Mouse (Mus musculus): Measurements from ENCODE around the gene Ppm1e. TPM values are rescaled to one million over a fixed set of nuclear protein-coding genes. Genes with fewer than 3 reads are reported as not detected.
A peak's percentile ranks its signal among the peaks of the same experiment; 100 is the strongest.
"Not testable (repeated sequence)": the region's sequence is repeated elsewhere in the genome, so short reads cannot be mapped to it uniquely, and the experiment has no call there.

Ppm1e gene
- polyA plus RNA-seq, 1 experiment from 2014 or later, result 28.6 TPM

DNA sequence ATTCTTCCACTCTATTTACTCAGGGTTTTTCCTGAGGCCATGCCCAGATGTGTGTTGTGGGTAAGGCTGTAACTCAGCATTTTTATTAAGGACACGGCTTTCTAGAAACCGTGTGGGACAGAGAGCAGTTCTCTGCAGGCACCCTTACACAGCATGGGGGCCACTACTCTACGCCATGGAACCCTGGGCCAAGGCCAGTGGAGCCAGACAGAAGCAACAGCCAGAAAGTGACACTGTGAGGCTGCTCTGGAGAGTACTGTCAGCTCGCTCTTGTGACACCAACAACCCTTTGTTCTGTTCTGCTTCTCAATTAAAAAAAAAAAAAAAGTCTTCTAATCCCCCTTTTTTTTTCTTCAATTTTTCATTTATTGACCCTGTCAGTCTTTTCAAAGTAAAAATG, 88.4 kb downstream of the Ppm1e start:
- Histone ChIP-seq H3K36me3 (no peaks in the 10 kb centered on the region), H3K9ac (no peak overlapping the region), H3K4me3 (no peak overlapping the region), H3K27ac (replicated peaks) (0 out of 2 replicates have a peak overlapping the region, but pooled peaks have one; percentile 38), H3K27me3 (no peaks in the 10 kb centered on the region), H3K4me2 (no peak overlapping the region), H3K4me1 (replicated peaks) (peaks cover 3% of the 10 kb centered on the region; the same call in 1 of the 2 replicates), H3K9me3 (no peaks in the 10 kb centered on the region)
- WGBS, result 23% methylated on average over 4 of the region's 4 CpGs
- ATAC-seq (ENCODE audit: low FRiP score, low read depth), result no peak

- 92% methylated on average over 2 of the region's 2 CpGs for WGBS
- Histone ChIP-seq H3K4me1 (replicated peaks) (peaks cover 14% of the 10 kb centered on the region), H3K27me3 (no peaks in the 10 kb centered on the region), H3K9ac (no peak overlapping the region), H3K36me3 (no peaks in the 10 kb centered on the region), H3K4me3 (no peak overlapping the region), H3K27ac (replicated peaks) (no peak overlapping the region), H3K4me2 (no peak overlapping the region), H3K9me3 (no peaks in the 10 kb centered on the region)
- no peak for ATAC-seq (ENCODE audit: low FRiP score, low read depth)
These were observed 90.0 kb downstream of the Ppm1e start for GRCm38 (mm10) chr11:87268803-87269202.

- H3K9me3 ChIP-seq, result no peaks in the 10 kb centered on the region
- H3K4me1 ChIP-seq (replicated peaks), result peaks cover 18% of the 10 kb centered on the region
- no peaks in the 10 kb centered on the region for H3K36me3 ChIP-seq
- H3K4me3 ChIP-seq, result no peak overlapping the region
- H3K4me2 ChIP-seq, result no peak overlapping the region
- no peak overlapping the region for H3K9ac ChIP-seq
- no peaks in the 10 kb centered on the region for H3K27me3 ChIP-seq
- WGBS, result 69% methylated on average over 4 of the region's 4 CpGs
- peak; percentile 48; the same call in 1 of the 2 replicates for ATAC-seq (ENCODE audit: low FRiP score, low read depth)
- H3K27ac ChIP-seq (replicated peaks), result no peak overlapping the region; the same call in 1 of the 2 replicates
These were observed 92.6 kb downstream of the Ppm1e start for GRCm38 (mm10) chr11:87266246-87266645.

GRCm38 (mm10) chr11:87263946-87264345, 94.9 kb downstream of the Ppm1e start:
- H3K9me3 ChIP-seq, result no peaks in the 10 kb centered on the region
- 19% methylated on average over 7 of the region's 7 CpGs for WGBS
- no peaks in the 10 kb centered on the region for H3K27me3 ChIP-seq
- ATAC-seq (ENCODE audit: low FRiP score, low read depth), result no peak
- H3K36me3 ChIP-seq, result no peaks in the 10 kb centered on the region
- H3K27ac ChIP-seq (replicated peaks), result no peak overlapping the region
- H3K4me2 ChIP-seq, result 0 out of 2 replicates have a peak overlapping the region, but pooled peaks have one; percentile 4
- H3K4me1 ChIP-seq (replicated peaks), result peaks cover 15% of the 10 kb centered on the region
- H3K4me3 ChIP-seq, result no peak overlapping the region
- H3K9ac ChIP-seq, result no peak overlapping the region

DNA sequence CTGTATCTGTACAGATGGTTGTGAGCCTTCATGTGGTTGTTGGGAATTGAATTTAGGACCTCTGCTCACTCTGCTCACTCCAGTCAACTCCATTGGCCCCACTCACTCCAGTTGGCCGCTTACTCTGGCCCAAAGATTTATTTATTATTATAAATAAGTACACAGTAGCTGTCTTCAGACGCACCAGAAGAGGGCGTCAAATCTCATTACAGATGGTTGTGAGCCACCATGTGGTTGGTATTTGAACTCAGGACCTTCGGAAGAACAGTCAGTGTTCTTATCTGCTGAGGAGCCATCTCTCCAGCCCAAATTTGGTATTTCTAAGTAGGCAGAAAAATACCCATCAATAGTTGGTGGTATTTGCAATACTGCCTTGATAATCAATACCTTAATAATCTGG, 97.1 kb downstream of the Ppm1e start:
- not testable (repeated sequence) for H3K36me3 ChIP-seq; H3K9me3 ChIP-seq; H3K4me2 ChIP-seq; H3K27me3 ChIP-seq; H3K27ac ChIP-seq (replicated peaks); H3K9ac ChIP-seq; H3K4me3 ChIP-seq; ATAC-seq (ENCODE audit: low FRiP score, low read depth)
- 82% methylated on average over 4 of the region's 4 CpGs for WGBS
- H3K4me1 ChIP-seq (replicated peaks), result peaks cover 15% of the 10 kb centered on the region

DNA sequence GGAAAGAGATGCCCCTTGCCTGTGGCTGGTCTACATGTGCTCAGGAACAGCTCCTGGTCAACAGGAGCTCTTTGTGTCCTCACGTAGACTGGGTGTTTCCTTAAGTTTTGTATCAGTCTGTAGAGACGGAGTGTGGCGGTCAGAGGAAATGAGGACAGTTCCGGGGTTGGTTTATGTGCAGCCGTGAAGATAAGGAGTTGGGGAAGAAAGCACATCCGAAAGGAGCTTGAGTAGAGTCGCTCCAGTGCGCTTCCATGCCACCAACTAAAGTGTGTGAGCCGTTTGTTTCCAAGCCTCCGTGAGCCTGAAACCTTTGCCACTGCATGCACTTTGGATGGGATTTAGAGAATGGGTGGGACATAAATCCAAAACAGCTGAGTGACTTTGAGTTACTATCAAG, 99.0 kb downstream of the Ppm1e start:
- Histone ChIP-seq H3K4me3 (no peak overlapping the region), H3K4me1 (replicated peaks) (peaks cover 14% of the 10 kb centered on the region), H3K4me2 (no peak overlapping the region), H3K27ac (replicated peaks) (no peak overlapping the region), H3K9me3 (no peaks in the 10 kb centered on the region), H3K36me3 (no peaks in the 10 kb centered on the region), H3K9ac (no peak overlapping the region), H3K27me3 (no peaks in the 10 kb centered on the region)
- no peak for ATAC-seq (ENCODE audit: low FRiP score, low read depth)
- 86% methylated on average over 10 of the region's 10 CpGs for WGBS

DNA sequence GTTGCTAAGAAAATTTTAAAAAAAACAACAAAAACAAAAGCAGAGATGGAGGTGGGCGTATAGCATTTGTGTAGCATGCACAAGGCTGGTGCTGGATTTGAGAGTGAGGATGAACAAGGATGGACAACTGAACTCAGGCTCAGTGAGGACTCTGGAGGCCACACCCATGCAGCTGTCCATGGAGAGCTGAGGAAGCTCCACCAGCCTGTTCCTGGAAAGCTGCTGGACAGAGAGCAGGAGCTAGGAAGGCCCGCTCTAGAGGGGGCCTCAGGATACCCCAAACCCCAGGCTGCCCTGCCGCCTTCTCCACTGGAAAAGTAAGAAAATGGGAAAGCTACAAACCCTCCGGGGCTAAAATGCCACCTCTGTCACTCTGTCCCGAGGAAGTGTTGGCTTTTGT, 101.5 kb downstream of the Ppm1e start:
- 93% methylated on average over 5 of the region's 5 CpGs for WGBS
- H3K36me3 ChIP-seq, result no peaks in the 10 kb centered on the region

GRCm38 (mm10) chr11:87254149-87254548, 104.7 kb downstream of the Ppm1e start:
- Histone ChIP-seq H3K36me3 (no peaks in the 10 kb centered on the region), H3K4me3 (no peak overlapping the region), H3K9me3 (no peaks in the 10 kb centered on the region), H3K9ac (no peak overlapping the region), H3K4me1 (replicated peaks) (no peaks in the 10 kb centered on the region; the same call in 1 of the 2 replicates), H3K27me3 (no peaks in the 10 kb centered on the region), H3K27ac (replicated peaks) (no peak overlapping the region), H3K4me2 (no peak overlapping the region)
- 60% methylated on average over 5 of the region's 5 CpGs for WGBS
- ATAC-seq (ENCODE audit: low FRiP score, low read depth), result no peak

More for the DNA sequence above, 101.5 kb downstream of the Ppm1e start:
- ATAC-seq (ENCODE audit: low FRiP score, low read depth), result no peak
- no peak overlapping the region for H3K4me3 ChIP-seq
- no peaks in the 10 kb centered on the region; the same call in 1 of the 2 replicates for H3K4me1 ChIP-seq (replicated peaks)
- H3K9me3 ChIP-seq, result no peaks in the 10 kb centered on the region
- no peak overlapping the region for H3K4me2 ChIP-seq
- H3K9ac ChIP-seq, result no peak overlapping the region
- H3K27ac ChIP-seq (replicated peaks), result no peak overlapping the region
- H3K27me3 ChIP-seq, result no peaks in the 10 kb centered on the region

DNA sequence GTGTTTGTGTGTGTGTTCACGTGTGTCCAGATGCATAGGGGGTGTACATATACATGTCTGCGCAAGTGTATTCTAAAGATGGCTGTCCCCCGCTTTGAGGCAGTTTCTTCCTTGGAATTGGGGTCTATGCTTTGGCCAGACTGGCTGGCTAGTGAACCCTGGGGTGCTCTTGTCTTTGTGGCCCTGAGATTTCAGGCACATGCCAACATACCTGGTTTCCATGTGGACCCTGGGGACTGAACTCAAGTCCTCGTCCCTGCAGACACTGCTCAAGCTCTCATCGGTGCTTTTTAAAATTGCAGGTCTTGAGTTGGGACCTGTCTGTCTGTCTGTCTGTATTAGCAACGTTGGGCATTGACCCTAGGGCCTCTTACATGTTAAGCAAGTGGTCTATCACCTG, 105.5 kb downstream of the Ppm1e start:
- Histone ChIP-seq H3K27ac (replicated peaks) (no peak overlapping the region), H3K9me3 (no peaks in the 10 kb centered on the region), H3K36me3 (no peaks in the 10 kb centered on the region), H3K4me2 (no peak overlapping the region), H3K4me1 (replicated peaks) (no peaks in the 10 kb centered on the region; the same call in 1 of the 2 replicates), H3K4me3 (no peak overlapping the region), H3K27me3 (no peaks in the 10 kb centered on the region), H3K9ac (no peak overlapping the region)
- WGBS, result 93% methylated on average over 6 of the region's 6 CpGs
- ATAC-seq (ENCODE audit: low FRiP score, low read depth), result no peak

- Histone ChIP-seq H3K4me1 (replicated peaks) (peaks cover 3% of the 10 kb centered on the region; the same call in 1 of the 2 replicates), H3K36me3 (no peaks in the 10 kb centered on the region), H3K4me2 (no peak overlapping the region), H3K27me3 (no peaks in the 10 kb centered on the region), H3K9ac (no peak overlapping the region), H3K9me3 (no peaks in the 10 kb centered on the region), H3K4me3 (no peak overlapping the region), H3K27ac (replicated peaks) (no peak overlapping the region)
- WGBS, result 83% methylated on average over 6 of the region's 6 CpGs
- no peak for ATAC-seq (ENCODE audit: low FRiP score, low read depth)
These were observed 108.7 kb downstream of the Ppm1e start for GRCm38 (mm10) chr11:87250132-87250531.

GRCm38 (mm10) chr11:87247494-87247866, 111.3 kb downstream of the Ppm1e start:
- 55% methylated on average over 5 of the region's 5 CpGs for WGBS
- ATAC-seq (ENCODE audit: low FRiP score, low read depth), result no peak
- no peak overlapping the region for H3K27ac ChIP-seq (replicated peaks)

GRCm38 (mm10) chr11:87246724-87247493, 111.9 kb downstream of the Ppm1e start:
- Histone ChIP-seq H3K27ac (replicated peaks) (no peak overlapping the region), H3K9ac (no peak overlapping the region), H3K4me3 (no peak overlapping the region), H3K36me3 (no peaks in the 10 kb centered on the region), H3K4me1 (replicated peaks) (0 out of 2 replicates have a peak, but pooled peaks cover 3% of the 10 kb centered on the region), H3K4me2 (no peak overlapping the region), H3K9me3 (no peaks in the 10 kb centered on the region), H3K27me3 (no peaks in the 10 kb centered on the region)
- 51% methylated on average over 9 of the region's 9 CpGs for WGBS
- no peak for ATAC-seq (ENCODE audit: low FRiP score, low read depth)

More at GRCm38 (mm10) chr11:87247494-87247866, 111.3 kb downstream of the Ppm1e start:
- Histone ChIP-seq H3K4me2 (no peak overlapping the region), H3K9me3 (no peaks in the 10 kb centered on the region), H3K9ac (no peak overlapping the region), H3K27me3 (no peaks in the 10 kb centered on the region), H3K4me1 (replicated peaks) (0 out of 2 replicates have a peak, but pooled peaks cover 3% of the 10 kb centered on the region), H3K36me3 (no peaks in the 10 kb centered on the region), H3K4me3 (no peak overlapping the region)
